Mouse (Mus musculus) midbrain, embryonic 15.5 days (tissue): ENCODE measurements around the gene Rad51d. TPM values are rescaled to one million over a fixed set of nuclear protein-coding genes. Genes with fewer than 3 reads are reported as not detected.
A peak's percentile ranks its signal among the peaks of the same experiment; 100 is the strongest.

Experiments used
- ATAC-seq: fragments of 200-750 bp; cut with Nextera tagmentation; replicated peaks from 2 replicates; pipeline ENCODE4 v1.8.0; 2017; ENCODE audit warnings: moderate TSS enrichment
- H3K27ac ChIP-seq: fragments of 300-500 bp; sonication (generic); 2 replicates; pipeline ENCODE4 v1.5.1; 2015; ENCODE audit warnings: mild to moderate bottlenecking, inconsistent platforms
- H3K27me3 ChIP-seq: fragments of 300-500 bp; sonication (generic); replicated peaks from 2 replicates; pipeline ENCODE4 v1.6.1; 2015; ENCODE audit warnings: inconsistent platforms
- H3K36me3 ChIP-seq: fragments of 300-500 bp; sonication (generic); replicated peaks from 2 replicates; pipeline ENCODE4 v1.6.1; 2015; ENCODE audit warnings: inconsistent platforms
- H3K4me1 ChIP-seq: fragments of 300-500 bp; sonication (generic); 2 replicates; pipeline ENCODE4 v1.6.1; 2015; ENCODE audit warnings: inconsistent platforms
- H3K4me2 ChIP-seq: fragments of 300-500 bp; sonication (generic); 2 replicates; pipeline ENCODE4 v1.6.1; 2015; ENCODE audit warnings: inconsistent platforms, mild to moderate bottlenecking, moderate library complexity
- H3K4me3 ChIP-seq: fragments of 300-500 bp; sonication (generic); 2 replicates; pipeline ENCODE4 v1.5.1; 2015; ENCODE audit warnings: mild to moderate bottlenecking, inconsistent platforms
- H3K9ac ChIP-seq: fragments of 300-500 bp; sonication (generic); 2 replicates; pipeline ENCODE4 v1.6.1; 2015; ENCODE audit warnings: mild to moderate bottlenecking, inconsistent platforms
- H3K9me3 ChIP-seq: fragments of 300-500 bp; sonication (generic); 2 replicates; pipeline ENCODE4 v1.6.1; 2016; ENCODE audit warnings: inconsistent platforms
- WGBS: fragments of 180-500 bp; shearing (Covaris S2); methylation state at CpG from one replicate; pipeline ENCODE4 v1.1.7; 2015; ENCODE audit warnings: mixed read lengths; 5-methylcytosine and 5-hydroxymethylcytosine counted together
- polyA plus RNA-seq: library from polyadenylated mRNA; unstranded; fragments of >200 nt; fragmentation: Nextera tagmentation; extraction: Ambion mirVana; gene quantifications from 2 replicates; pipeline ENCODE4 v1.2.1, GENCODE M21; 2015

The Rad51d gene
- polyA plus RNA-seq, 1 experiment from 2014 or later: 12.1 TPM

DNA sequence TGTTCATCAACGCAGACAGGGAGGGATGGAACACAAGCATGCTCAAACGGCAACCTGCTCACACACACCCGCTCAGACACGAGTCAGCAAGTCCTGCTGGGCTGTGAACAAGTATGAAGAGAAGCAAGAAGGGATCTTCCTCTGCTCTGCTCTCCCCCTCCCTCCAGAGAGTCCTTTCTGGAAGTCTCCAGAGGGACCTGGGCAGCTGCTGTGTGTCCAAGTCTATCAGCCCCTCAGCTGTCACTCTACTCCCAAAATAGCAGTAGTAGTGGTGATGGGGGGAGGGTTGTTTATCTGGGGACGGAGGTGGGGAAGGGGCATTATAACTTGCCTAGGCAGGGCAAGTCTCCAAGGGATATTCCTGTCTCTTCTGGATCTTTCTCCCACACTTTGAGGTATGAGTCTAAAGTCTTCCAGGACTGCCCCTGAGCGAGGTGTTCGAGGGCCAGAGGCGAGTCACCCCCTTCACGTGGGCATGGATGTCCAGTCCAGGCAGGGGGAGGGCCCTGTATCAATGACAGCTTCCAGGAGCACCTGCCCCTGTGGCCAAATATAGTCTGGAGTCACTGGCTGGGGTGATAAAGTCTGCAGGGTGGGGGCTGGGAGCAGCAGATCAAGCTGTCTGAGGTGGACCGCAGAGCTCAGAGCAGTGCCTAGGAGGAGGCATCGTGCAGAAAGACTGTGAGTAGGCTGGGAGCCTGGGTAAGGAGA is 20.4 kb upstream of the Rad51d start:
- WGBS: 84% methylated on average over 11 of the region's 11 CpGs
- Histone ChIP-seq H3K27me3 (peaks cover 16% of the 10 kb centered on the region; the same call in 1 of the 2 replicates), H3K9ac (no peak overlapping the region), H3K36me3 (no peaks in the 10 kb centered on the region), H3K4me1 (peaks cover 10% of the 10 kb centered on the region), H3K27ac (no peak overlapping the region), H3K9me3 (no peaks in the 10 kb centered on the region), H3K4me3 (no peak overlapping the region), H3K4me2 (no peak overlapping the region)
- no peak for ATAC-seq

DNA sequence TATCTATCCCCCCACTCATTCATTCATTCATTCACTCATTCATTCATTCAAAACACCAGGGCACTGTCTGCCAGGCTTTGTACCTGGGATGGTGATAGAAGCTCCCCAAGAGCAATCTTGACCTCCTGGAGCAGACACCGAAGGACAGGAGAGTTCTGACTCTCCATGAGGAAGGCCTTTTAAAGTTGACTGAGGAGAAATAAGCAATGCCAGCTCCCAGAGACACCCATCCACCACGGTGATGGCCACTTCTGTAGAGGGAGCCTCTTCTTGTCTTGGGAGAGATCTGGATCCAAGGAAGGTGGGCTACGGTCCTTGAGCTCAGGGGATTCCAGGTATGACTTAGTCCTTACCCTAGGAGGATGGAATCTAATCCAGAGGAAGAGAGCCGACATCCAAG is 19.8 kb upstream of the Rad51d start, which contains the start of gene Unc45b:
Gene Unc45b (plus strand): TSS at position 301 of the 400 bp plus-strand sequence.
- H3K4me2 ChIP-seq: no peak within 1 kb of the TSS
- no peak within 1 kb of the TSS for H3K9ac ChIP-seq
- WGBS: 91% methylated on average over 4 of the region's 4 CpGs
- H3K4me3 ChIP-seq: no peak within 1 kb of the TSS
- H3K36me3 ChIP-seq: no peaks in the 10 kb centered on the region
- H3K27ac ChIP-seq: no peak within 1 kb of the TSS
- peaks cover 16% of the 10 kb centered on the region; the same call in 1 of the 2 replicates for H3K27me3 ChIP-seq
- no peak for ATAC-seq
- peaks cover 10% of the 10 kb centered on the region for H3K4me1 ChIP-seq
- H3K9me3 ChIP-seq: no peaks in the 10 kb centered on the region

DNA sequence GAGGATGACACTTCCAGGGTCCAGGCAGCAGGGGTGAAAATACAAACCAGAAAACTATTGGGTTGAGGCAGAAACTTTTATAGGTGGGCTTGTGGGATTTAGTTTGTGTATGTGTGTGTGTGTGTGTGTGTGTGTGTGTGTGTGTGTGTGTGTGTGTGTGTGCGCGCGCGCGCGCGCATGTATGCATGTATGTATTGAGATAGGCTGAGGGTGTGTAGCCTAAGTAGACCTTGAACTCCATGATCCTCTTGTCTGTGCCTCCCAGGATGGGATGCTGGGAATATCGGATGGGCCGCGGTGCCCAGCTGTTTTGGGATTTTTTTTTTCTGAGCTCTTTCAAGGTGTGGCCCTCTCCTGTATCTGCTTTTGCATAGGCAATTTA is 18.2 kb upstream of the Rad51d start:
- H3K4me1 ChIP-seq: peaks cover 10% of the 10 kb centered on the region
- H3K9me3 ChIP-seq: no peaks in the 10 kb centered on the region
- peak overlapping the region; percentile 64 for H3K4me3 ChIP-seq
- no peak overlapping the region for H3K9ac ChIP-seq
- peaks cover 16% of the 10 kb centered on the region; the same call in 1 of the 2 replicates for H3K27me3 ChIP-seq
- peaks cover 7% of the 10 kb centered on the region for H3K36me3 ChIP-seq
- WGBS: 54% methylated on average over 10 of the region's 10 CpGs
- ATAC-seq: no peak; the same call in 1 of the 2 replicates
- H3K4me2 ChIP-seq: peak overlapping the region; percentile 71
- no peak overlapping the region for H3K27ac ChIP-seq

- Histone ChIP-seq H3K27ac (peak within 1 kb of the TSS; percentile 25), H3K9ac (peak within 1 kb of the TSS; percentile 61), H3K4me1 (peaks cover 10% of the 10 kb centered on the region), H3K36me3 (peaks cover 14% of the 10 kb centered on the region), H3K4me2 (peak within 1 kb of the TSS; percentile 71), H3K27me3 (peaks cover 11% of the 10 kb centered on the region; the same call in 1 of the 2 replicates), H3K4me3 (peak within 1 kb of the TSS; percentile 64), H3K9me3 (no peaks in the 10 kb centered on the region)
- peak; percentile 90 for ATAC-seq
- WGBS: 1% methylated on average over 72 of the region's 73 CpGs
Observed at GRCm38 (mm10) chr11:82907651-82908607, 17.5 kb upstream of the Rad51d start, which contains the start of gene Nle1. Nle1 (minus strand) TSS chr11:82908411.

DNA sequence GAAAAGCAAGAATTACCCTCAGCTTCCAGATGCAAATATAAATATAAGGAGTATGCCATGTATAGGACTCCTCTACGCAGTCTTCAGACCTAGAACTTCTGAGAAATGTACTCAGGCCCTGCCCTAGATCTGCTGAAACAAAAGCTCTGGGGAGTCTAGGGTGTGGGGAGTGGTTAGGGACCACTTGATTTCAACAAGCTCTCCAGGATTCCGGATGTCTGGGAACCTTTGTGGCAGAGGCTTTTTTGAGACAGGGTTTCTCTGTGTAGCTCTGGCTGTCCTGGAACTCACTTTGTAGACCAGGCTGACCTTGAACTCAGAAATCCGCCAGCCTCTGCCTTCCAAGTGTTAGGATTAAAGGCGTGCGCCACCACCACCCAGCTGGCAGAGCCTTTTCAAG is 15.4 kb upstream of the Rad51d start:
- WGBS: 88% methylated on average over 5 of the region's 5 CpGs
- no peak overlapping the region for H3K9ac ChIP-seq
- no peak overlapping the region for H3K27ac ChIP-seq
- H3K4me2 ChIP-seq: no peak overlapping the region
- no peak overlapping the region for H3K4me3 ChIP-seq
- no peaks in the 10 kb centered on the region for H3K9me3 ChIP-seq
- peaks cover 8% of the 10 kb centered on the region; the same call in 1 of the 2 replicates for H3K27me3 ChIP-seq
- H3K4me1 ChIP-seq: peaks cover 10% of the 10 kb centered on the region
- ATAC-seq: no peak
- peaks cover 29% of the 10 kb centered on the region for H3K36me3 ChIP-seq

- no peak for ATAC-seq
- H3K4me1 ChIP-seq: peaks cover 10% of the 10 kb centered on the region
- no peak overlapping the region for H3K9ac ChIP-seq
- WGBS: 63% methylated on average over 8 of the region's 8 CpGs
- H3K36me3 ChIP-seq: peaks cover 35% of the 10 kb centered on the region
- H3K4me3 ChIP-seq: no peak overlapping the region
- peaks cover 4% of the 10 kb centered on the region; the same call in 1 of the 2 replicates for H3K27me3 ChIP-seq
- H3K9me3 ChIP-seq: no peaks in the 10 kb centered on the region
- no peak overlapping the region for H3K4me2 ChIP-seq
- no peak overlapping the region for H3K27ac ChIP-seq
Observed at GRCm38 (mm10) chr11:82904952-82905351, 14.5 kb upstream of the Rad51d start.

- Histone ChIP-seq H3K9me3 (no peaks in the 10 kb centered on the region), H3K4me2 (no peak overlapping the region), H3K4me1 (no peaks in the 10 kb centered on the region), H3K9ac (no peak overlapping the region), H3K27ac (no peak overlapping the region), H3K4me3 (no peak overlapping the region), H3K36me3 (peaks cover 44% of the 10 kb centered on the region), H3K27me3 (no peaks in the 10 kb centered on the region)
- no peak for ATAC-seq
- 92% methylated on average over 20 of the region's 20 CpGs for WGBS
Observed at GRCm38 (mm10) chr11:82901606-82902310, 11.3 kb upstream of the Rad51d start.

DNA sequence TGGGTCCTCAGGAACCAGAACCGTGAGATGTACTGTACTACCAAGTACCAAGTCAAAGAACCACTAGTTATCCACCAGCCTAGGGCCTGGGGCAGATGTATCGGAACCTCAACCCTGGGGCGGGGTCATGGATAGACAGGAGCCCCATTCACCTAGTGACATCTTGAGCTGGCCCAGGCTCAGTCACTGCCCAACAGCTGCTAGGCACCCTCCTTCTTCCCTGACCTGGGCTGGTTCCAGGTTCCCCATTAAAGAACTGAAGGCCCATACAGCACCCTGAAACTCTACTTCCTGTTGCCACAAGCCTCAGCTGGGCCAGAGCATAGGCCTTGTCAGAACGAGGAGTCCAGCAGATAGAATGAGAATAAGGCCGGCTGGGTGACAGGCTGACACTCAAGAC is 9.3 kb upstream of the Rad51d start:
- Histone ChIP-seq H3K27me3 (no peaks in the 10 kb centered on the region), H3K27ac (no peak overlapping the region), H3K4me1 (no peaks in the 10 kb centered on the region), H3K4me3 (no peak overlapping the region), H3K4me2 (no peak overlapping the region), H3K9ac (no peak overlapping the region), H3K9me3 (no peaks in the 10 kb centered on the region), H3K36me3 (peaks cover 42% of the 10 kb centered on the region)
- ATAC-seq: no peak
- WGBS: 95% methylated on average over 5 of the region's 5 CpGs

DNA sequence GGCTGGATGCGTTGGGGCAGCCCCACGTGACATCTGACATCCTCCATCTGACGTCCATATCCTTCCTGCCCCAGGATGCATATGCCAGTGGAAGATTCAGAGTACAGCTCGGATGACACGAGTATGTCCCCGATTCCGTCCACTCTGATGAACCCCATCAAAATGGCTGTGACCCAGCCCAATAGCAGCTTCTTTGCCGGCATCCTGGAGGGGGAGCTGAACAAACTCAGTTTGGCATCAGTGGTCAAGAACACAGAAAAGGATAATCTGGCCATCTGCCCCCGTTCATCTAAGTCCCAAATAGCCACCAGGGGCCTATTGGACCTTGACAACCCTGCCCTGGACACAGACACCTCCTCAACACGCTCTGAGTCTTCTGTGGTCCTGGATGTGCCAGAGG is 7.1 kb upstream of the Rad51d start:
- Histone ChIP-seq H3K9me3 (no peaks in the 10 kb centered on the region), H3K9ac (no peak overlapping the region), H3K4me1 (no peaks in the 10 kb centered on the region), H3K4me3 (no peak overlapping the region), H3K4me2 (no peak overlapping the region), H3K27me3 (no peaks in the 10 kb centered on the region), H3K27ac (no peak overlapping the region), H3K36me3 (peaks cover 27% of the 10 kb centered on the region)
- ATAC-seq: no peak
- WGBS: 83% methylated on average over 10 of the region's 10 CpGs

DNA sequence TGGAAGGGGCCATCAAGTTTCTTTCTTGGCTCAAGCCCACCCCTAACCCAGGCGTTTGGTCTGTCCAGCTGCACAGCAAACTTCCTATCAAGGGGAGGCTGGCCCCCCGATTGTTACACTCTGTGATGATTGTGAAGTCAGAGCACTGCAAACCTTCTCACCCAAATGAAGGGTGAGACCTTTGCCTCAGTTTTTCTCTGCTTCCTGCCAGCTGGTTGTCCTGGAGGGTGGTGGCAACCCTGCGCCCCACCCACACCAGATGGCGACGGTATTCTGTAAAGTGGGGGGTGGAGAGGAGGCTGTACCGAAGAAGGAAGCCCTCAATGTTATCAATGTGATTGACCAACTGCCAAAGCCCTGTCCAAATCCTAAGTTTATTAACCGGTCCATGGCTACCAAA is 1.5 kb upstream of the Rad51d start, which contains the start of gene Fndc8:
Gene Fndc8 (plus strand): TSS at position 189 of the 400 bp plus-strand sequence.
- Histone ChIP-seq H3K9ac (no peak within 1 kb of the TSS), H3K4me3 (no peak within 1 kb of the TSS), H3K27ac (no peak within 1 kb of the TSS), H3K27me3 (peaks cover 10% of the 10 kb centered on the region), H3K9me3 (no peaks in the 10 kb centered on the region), H3K4me1 (peaks cover 22% of the 10 kb centered on the region), H3K4me2 (no peak within 1 kb of the TSS), H3K36me3 (no peaks in the 10 kb centered on the region)
- 69% methylated on average over 7 of the region's 7 CpGs for WGBS
- ATAC-seq: no peak

DNA sequence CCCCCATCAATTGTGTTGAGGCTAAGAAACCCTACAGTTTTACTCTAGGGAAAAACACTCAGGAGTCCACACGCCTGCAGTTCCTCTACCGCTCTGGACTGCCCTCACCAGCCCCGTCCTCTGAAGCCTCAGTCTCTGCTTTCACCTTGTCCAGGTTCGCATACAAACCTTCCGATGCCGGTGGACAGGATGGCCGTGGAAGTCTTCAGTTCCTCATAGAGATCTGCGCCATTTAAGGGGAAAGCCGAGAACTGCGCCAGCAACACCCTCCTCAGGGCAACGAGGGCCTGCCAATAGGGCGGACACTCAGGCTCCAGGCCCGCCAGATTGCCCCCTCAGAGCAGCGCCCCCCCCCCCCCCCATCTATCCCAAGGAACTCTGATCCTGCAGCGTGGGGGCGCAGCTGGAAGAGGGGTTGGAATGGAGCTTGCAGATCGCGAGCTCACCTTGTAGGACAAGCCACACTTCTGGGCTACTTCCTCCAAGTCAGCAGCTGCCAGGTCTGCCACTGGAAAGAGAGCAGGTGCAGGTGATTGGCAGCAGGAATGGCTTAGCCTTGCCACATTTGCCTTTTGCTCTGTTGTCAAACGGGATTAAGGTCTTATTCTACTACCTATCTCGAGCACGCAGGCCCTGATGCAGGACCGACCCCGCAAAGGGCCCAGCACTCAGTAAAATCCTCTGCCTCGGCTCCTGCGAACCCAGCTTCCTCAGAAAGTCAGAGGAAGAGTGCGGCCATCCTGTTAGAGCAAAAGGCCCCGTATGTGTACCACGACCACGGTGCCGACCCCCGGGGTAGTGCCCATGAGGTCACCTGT is 681 bp downstream of the Rad51d start:
- peak overlapping the region; percentile 66 for H3K9ac ChIP-seq
- H3K4me3 ChIP-seq: peak overlapping the region; percentile 69
- H3K36me3 ChIP-seq: no peaks in the 10 kb centered on the region
- 6% methylated on average over 31 of the region's 31 CpGs for WGBS
- H3K9me3 ChIP-seq: no peaks in the 10 kb centered on the region
- H3K4me1 ChIP-seq: peaks cover 22% of the 10 kb centered on the region
- peak; percentile 76 for ATAC-seq
- peak overlapping the region; percentile 73 for H3K27ac ChIP-seq
- H3K27me3 ChIP-seq: peaks cover 10% of the 10 kb centered on the region
- peak overlapping the region; percentile 80 for H3K4me2 ChIP-seq
